Mouse (Mus musculus) telencephalon, adult 2 months (tissue): ENCODE measurements around the gene Amot.

ENCODE experiments used
- DNase-seq: peaks from one replicate; pipeline ENCODE4 v3.0.0-alpha.2; 2011; ENCODE audit warnings: low read depth, low spot score

Amot gene

GRCm38 (mm10) chrX:145482383-145482782 lies 22.6 kb downstream of the Amot start:
- DNase-seq, result no peak

- no peak for DNase-seq
Observed at GRCm38 (mm10) chrX:145479942-145480341, 25.0 kb downstream of the Amot start.

GRCm38 (mm10) chrX:145477725-145478194 lies 27.2 kb downstream of the Amot start:
- no peak for DNase-seq

GRCm38 (mm10) chrX:145477003-145477724 lies 27.8 kb downstream of the Amot start:
- no peak for DNase-seq

GRCm38 (mm10) chrX:145468264-145468663 lies 36.7 kb downstream of the Amot start:
- DNase-seq, result no peak

GRCm38 (mm10) chrX:145463524-145463923 lies 41.5 kb downstream of the Amot start:
- no peak for DNase-seq

- no peak for DNase-seq
Observed at GRCm38 (mm10) chrX:145461339-145461738, 43.6 kb downstream of the Amot start.

- no peak for DNase-seq
Observed at GRCm38 (mm10) chrX:145456251-145456650, 48.7 kb downstream of the Amot start.

GRCm38 (mm10) chrX:145455629-145456028 lies 49.4 kb downstream of the Amot start:
- DNase-seq, result no peak

- DNase-seq, result no peak
Observed at GRCm38 (mm10) chrX:145454828-145455227, 50.2 kb downstream of the Amot start.

GRCm38 (mm10) chrX:145441526-145441925 lies 63.5 kb downstream of the Amot start:
- no peak for DNase-seq

- DNase-seq, result no peak
Observed at GRCm38 (mm10) chrX:145433652-145434051, 71.3 kb downstream of the Amot start.

- no peak for DNase-seq
Observed at GRCm38 (mm10) chrX:145430836-145431570, 74.0 kb downstream of the Amot start.

- no peak for DNase-seq
Observed at GRCm38 (mm10) chrX:145428811-145429210, 76.2 kb downstream of the Amot start.

- no peak for DNase-seq
Observed at GRCm38 (mm10) chrX:145424026-145424425, 81.0 kb downstream of the Amot start.

GRCm38 (mm10) chrX:145414319-145414718 lies 90.7 kb downstream of the Amot start:
- DNase-seq, result no peak

GRCm38 (mm10) chrX:145411425-145411824 lies 93.6 kb downstream of the Amot start:
- no peak for DNase-seq

GRCm38 (mm10) chrX:145406052-145406451 lies 98.9 kb downstream of the Amot start:
- DNase-seq, result no peak

- no peak for DNase-seq
Observed at GRCm38 (mm10) chrX:145401926-145402325, 103.1 kb downstream of the Amot start.

GRCm38 (mm10) chrX:145399236-145399635 lies 105.7 kb downstream of the Amot start:
- DNase-seq, result peak; percentile 2
